Mouse (Mus musculus) ES-E14 (cell line): Measurements from ENCODE around the gene Gm10024.
"Not testable (repeated sequence)": the region's sequence is repeated elsewhere in the genome, so short reads cannot be mapped to it uniquely, and the experiment has no call there.

Experiments
- CHD2 ChIP-seq: IDR thresholded peaks from 2 replicates; pipeline ENCODE4 v1.6.1; 2014; ENCODE audit warnings: mild to moderate bottlenecking, low read depth, low read length, inconsistent platforms
- ZNF384 ChIP-seq: IDR thresholded peaks from 2 replicates; pipeline ENCODE4 v1.6.1; 2012; ENCODE audit warnings: low read depth, low read length, inconsistent platforms

DNA sequence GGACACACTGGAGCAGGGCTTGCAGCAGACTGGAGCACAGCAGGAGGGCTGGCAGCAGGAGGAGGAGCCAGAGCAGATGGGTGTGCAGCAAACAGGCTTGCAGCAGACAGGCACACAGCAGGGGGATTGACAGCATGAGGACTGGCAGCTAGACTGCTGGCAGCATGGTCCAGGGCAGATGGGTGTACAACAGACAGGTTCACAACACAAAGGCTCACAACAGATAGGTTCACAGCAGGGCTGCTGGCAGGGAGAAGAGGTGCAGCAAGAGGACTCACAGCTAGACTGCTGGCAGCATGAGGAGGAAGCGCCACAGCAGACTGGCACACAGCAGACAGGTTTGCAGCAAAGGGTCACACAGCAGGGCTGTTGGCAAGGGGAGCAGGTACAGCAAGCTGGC lies 39.4 kb downstream of the Gm10024 start:
- not testable (repeated sequence) for TF ChIP-seq CHD2, ZNF384
